Comparison of ENCODE assay signal across 17 mouse cellular contexts in the genomic region with DNA sequence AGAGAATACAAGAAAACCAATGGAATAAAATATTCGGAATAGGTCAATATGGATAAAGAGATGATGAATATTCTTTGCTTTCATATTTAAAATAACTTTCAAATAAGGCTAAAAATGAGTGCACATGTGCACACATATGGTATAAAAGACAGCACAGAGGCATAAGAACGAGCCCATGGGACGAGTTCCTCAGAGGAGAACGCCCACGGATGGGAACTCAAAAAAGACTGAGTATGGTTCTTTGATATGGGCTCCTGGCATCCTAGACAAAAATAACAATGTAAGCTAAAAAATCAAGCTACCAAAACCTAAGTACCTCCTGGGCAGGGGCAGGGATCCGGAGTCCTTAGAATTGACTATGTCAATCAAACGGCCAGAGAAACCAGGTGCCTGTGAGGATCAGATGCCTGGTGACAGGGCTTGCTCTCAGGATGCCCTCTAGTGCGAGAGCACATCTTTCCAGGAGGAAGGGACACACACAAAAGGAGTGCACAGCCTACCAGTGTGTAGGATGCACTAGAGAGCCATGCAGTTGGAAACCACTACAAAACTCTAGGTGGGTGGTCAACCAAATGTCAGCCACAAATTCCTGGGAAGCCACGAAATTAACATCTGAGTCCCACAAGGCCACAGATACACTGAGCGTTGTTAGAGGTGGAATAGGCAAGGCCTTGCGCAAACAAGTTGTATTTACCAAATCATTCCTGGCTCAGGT.
"Had no signal": no experiment of that assay in that cellular context is flagged by ENCODE, and none has a peak within 500 bp of the region (broad histone marks: within the 10 kb centered on the region; RNA-seq: fewer than 3 reads in every experiment).

No protein-coding gene starts in this region.

- ATAC-seq: lung, postnatal 0 days; midbrain, embryonic 13.5 days; midbrain, embryonic 15.5 days had no signal

- H3K4me1 ChIP-seq: megakaryocyte, embryonic 14.5 days had no signal

- H3K9me3 ChIP-seq: lung, embryonic 15.5 days; midbrain, embryonic 13.5 days; midbrain, embryonic 15.5 days; neural tube, embryonic 12.5 days; stomach, embryonic 15.5 days had no signal

- DNase-seq: lung, adult 2 months; lung, postnatal 14 days; lung, postnatal 36 days; right cerebral cortex, postnatal 14 days; thymus, adult 18-20 months; thymus, postnatal 14 days; thymus, postnatal 36 days had no signal

- H3K4me3 ChIP-seq: lung, embryonic 15.5 days; megakaryocyte, embryonic 14.5 days; midbrain, embryonic 13.5 days; midbrain, embryonic 15.5 days; neural tube, embryonic 12.5 days; stomach, embryonic 15.5 days had no signal

- H3K27ac ChIP-seq: lung, embryonic 15.5 days; macrophage; midbrain, embryonic 13.5 days; midbrain, embryonic 15.5 days; neural tube, embryonic 12.5 days; stomach, embryonic 15.5 days; stomach, postnatal 0 days had no signal

- H3K36me3 ChIP-seq: lung, embryonic 15.5 days; midbrain, embryonic 13.5 days; midbrain, embryonic 15.5 days; neural tube, embryonic 12.5 days; stomach, embryonic 15.5 days had no signal

- H3K27me3 ChIP-seq: lung, embryonic 15.5 days; megakaryocyte, embryonic 14.5 days; midbrain, embryonic 13.5 days; midbrain, embryonic 15.5 days; neural tube, embryonic 12.5 days; stomach, embryonic 15.5 days had no signal

- H3K9ac ChIP-seq: lung, embryonic 15.5 days; midbrain, embryonic 13.5 days; midbrain, embryonic 15.5 days; neural tube, embryonic 12.5 days; stomach, embryonic 15.5 days had no signal

- H3K4me2 ChIP-seq: lung, embryonic 15.5 days; midbrain, embryonic 11.5 days; midbrain, embryonic 13.5 days; midbrain, embryonic 15.5 days; neural tube, embryonic 12.5 days; stomach, embryonic 15.5 days had no signal
